Mouse (Mus musculus) olfactory bulb, adult 2 months (tissue): ENCODE results near the gene Cdc42.

Source experiments
- CTCF ChIP-seq: fragments of 200-500 bp; IDR thresholded peaks from 2 replicates; pipeline ENCODE4 v1.5.1; 2012; ENCODE audit warnings: low read depth, mild to moderate bottlenecking, low read length, moderate library complexity; ENCODE audit not compliant: insufficient read depth
- POLR2A ChIP-seq: fragments of 200-500 bp; IDR thresholded peaks from 2 replicates; pipeline ENCODE4 v1.6.1; 2012; ENCODE audit warnings: mild to moderate bottlenecking, low read depth, low read length, moderate library complexity; ENCODE audit not compliant: insufficient read depth

DNA sequence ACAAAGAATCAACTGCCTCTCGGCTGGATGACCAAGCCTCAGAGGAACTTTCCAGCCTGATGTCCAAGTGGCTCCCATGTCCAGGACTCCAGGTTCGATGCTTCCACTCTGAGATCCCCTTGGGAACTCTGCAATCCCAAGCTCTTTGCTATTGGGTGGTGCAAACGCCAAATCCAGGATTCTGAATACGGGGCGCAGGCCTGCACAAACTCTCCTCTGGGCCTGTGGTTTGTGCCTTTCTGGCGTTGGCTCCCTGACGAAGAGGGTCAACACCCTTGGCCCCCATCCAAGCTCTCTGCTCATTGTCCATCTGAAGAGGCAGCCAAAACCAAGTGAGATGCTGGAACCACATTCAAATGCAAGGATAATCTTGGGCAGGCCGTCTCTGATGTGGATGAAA is 59.1 kb downstream of the Cdc42 start:
- TF ChIP-seq CTCF = no peak
- no peak for TF ChIP-seq POLR2A
